Mouse (Mus musculus) ES-Bruce4 (cell line): ENCODE data around the gene Dnaaf2. TPM values are rescaled to one million over a fixed set of nuclear protein-coding genes. Genes with fewer than 3 reads are reported as not detected.
"Not testable (repeated sequence)": the region's sequence is repeated elsewhere in the genome, so short reads cannot be mapped to it uniquely, and the experiment has no call there.

Experiments used
- H3K27ac ChIP-seq: 2 replicates; pipeline ENCODE4 v1.5.1; 2012; ENCODE audit warnings: low read length, inconsistent platforms; ENCODE audit not compliant: insufficient read depth
- H3K27me3 ChIP-seq: 2 replicates; pipeline ENCODE4 v1.6.1; 2012; ENCODE audit warnings: mild to moderate bottlenecking, low read length, inconsistent platforms; ENCODE audit not compliant: control insufficient read depth, poor library complexity, insufficient read depth, severe bottlenecking
- H3K36me3 ChIP-seq: 2 replicates; pipeline ENCODE4 v1.6.1; 2012; ENCODE audit warnings: inconsistent platforms, mild to moderate bottlenecking, low read length, moderate library complexity; ENCODE audit not compliant: control insufficient read depth, poor library complexity, insufficient read depth, severe bottlenecking
- H3K4me1 ChIP-seq: one replicate; pipeline ENCODE4 v1.8.1; 2011; ENCODE audit warnings: low read length; ENCODE audit not compliant: control insufficient read depth, insufficient read depth
- H3K4me3 ChIP-seq: 2 replicates; pipeline ENCODE4 v1.5.1; 2011; ENCODE audit warnings: low read depth, mild to moderate bottlenecking, low read length
- H3K9ac ChIP-seq: 2 replicates; pipeline ENCODE4 v1.6.1; 2012; ENCODE audit warnings: low read depth, mild to moderate bottlenecking, inconsistent platforms; ENCODE audit not compliant: poor library complexity, severe bottlenecking
- H3K9me3 ChIP-seq: replicated peaks from 2 replicates; pipeline ENCODE4 v1.6.1; 2012; ENCODE audit warnings: mild to moderate bottlenecking, low read length, inconsistent platforms; ENCODE audit not compliant: control insufficient read depth, poor library complexity, insufficient read depth, severe bottlenecking
- CTCF ChIP-seq: IDR thresholded peaks from one replicate; pipeline ENCODE4 v1.8.1; 2011; ENCODE audit warnings: low read depth, low read length
- EP300 ChIP-seq: IDR thresholded peaks from 2 replicates; pipeline ENCODE4 v1.6.1; 2011; ENCODE audit warnings: low read depth, low read length; ENCODE audit not compliant: insufficient read depth
- POLR2A ChIP-seq: IDR thresholded peaks from one replicate; pipeline ENCODE4 v1.8.1; 2011; ENCODE audit warnings: low read length; ENCODE audit not compliant: insufficient read depth
- polyA plus RNA-seq: library from polyadenylated mRNA; stranded (reverse); fragments of >200 nt; gene quantifications from 2 replicates; pipeline ENCODE4 v1.2.4, GENCODE M21; 2011; ENCODE audit warnings: low read depth; ENCODE audit not compliant: missing spikeins, insufficient read depth, insufficient read length

The Dnaaf2 gene
- polyA plus RNA-seq, 1 experiment = 3.7 TPM

DNA sequence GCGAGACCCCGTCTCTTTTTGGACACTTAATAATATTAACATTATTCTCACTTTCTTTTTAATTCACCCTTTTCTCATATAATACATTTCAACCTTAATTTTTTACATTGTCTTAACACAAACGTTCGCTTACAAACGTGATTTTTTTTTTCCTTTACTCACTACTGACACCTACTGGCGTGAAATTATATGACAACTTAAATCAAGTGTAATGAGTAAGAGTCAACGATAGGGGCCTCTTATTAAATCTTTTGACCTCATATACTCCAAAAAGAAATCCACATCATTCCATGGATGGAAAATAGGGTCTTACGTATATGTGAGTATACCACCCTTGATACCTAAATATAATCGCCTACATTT lies 38.7 kb downstream of the Dnaaf2 start:
- Histone ChIP-seq H3K9ac (no peak overlapping the region), H3K4me3 (no peak overlapping the region; the same call in 1 of the 2 replicates)
- no peak for TF ChIP-seq CTCF
- TF ChIP-seq POLR2A = no peak
- no peak for TF ChIP-seq EP300

DNA sequence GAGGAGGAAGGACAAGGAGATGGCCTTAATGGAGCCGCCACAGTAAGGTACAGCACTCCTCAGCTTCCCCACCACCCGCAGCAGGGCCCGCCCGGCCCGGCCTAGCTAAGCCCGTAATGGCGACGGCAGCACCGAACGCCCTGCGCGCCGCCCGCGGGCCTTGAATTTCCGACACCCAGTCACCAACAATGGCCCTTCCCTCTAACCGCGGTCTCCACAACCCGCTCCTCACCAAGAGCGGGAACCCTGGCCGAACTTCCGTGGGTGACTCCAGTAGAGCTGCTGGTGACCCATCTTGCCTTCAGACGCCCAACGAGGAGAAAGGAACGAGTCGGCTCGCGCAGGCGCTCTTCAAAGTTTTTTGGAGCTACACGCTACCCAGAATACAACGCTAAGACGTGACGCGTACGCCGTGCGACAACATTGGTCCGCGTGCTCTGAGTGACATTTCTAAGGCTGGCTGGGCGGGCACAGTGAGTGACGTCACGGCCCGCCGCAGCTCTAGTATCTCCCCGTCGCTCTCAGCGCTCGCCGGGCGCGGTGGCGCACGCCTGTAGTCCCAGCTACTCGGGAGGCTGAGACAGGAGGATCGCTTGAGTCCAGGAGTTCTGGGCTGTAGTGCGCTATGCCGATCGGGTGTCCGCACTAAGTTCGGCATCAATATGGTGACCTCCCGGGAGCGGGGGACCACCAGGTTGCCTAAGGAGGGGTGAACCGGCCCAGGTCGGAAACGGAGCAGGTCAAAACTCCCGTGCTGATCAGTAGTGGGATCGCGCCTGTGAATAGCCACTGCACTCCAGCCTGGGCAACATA lies 39.3 kb downstream of the Dnaaf2 start, which contains the start of gene Rps29:
Gene Rps29 (minus strand): TSS at position 422 of the 813 bp plus-strand sequence.
- H3K9me3 ChIP-seq, H3K27me3 ChIP-seq, H3K4me1 ChIP-seq: not testable (repeated sequence)
- Histone ChIP-seq H3K4me3 (peak within 1 kb of the TSS; percentile 99), H3K36me3 (peaks cover 26% of the 10 kb centered on the region), H3K27ac (peak within 1 kb of the TSS; percentile 62), H3K9ac (peak within 1 kb of the TSS; percentile 97)

More for the DNA sequence above, 38.7 kb downstream of the Dnaaf2 start:
- H3K27ac ChIP-seq = no peak overlapping the region; the same call in 1 of the 2 replicates
- peaks cover 26% of the 10 kb centered on the region for H3K36me3 ChIP-seq
- H3K27me3 ChIP-seq = no peaks in the 10 kb centered on the region
- H3K4me1 ChIP-seq = no peaks in the 10 kb centered on the region
- H3K9me3 ChIP-seq = no peaks in the 10 kb centered on the region

DNA sequence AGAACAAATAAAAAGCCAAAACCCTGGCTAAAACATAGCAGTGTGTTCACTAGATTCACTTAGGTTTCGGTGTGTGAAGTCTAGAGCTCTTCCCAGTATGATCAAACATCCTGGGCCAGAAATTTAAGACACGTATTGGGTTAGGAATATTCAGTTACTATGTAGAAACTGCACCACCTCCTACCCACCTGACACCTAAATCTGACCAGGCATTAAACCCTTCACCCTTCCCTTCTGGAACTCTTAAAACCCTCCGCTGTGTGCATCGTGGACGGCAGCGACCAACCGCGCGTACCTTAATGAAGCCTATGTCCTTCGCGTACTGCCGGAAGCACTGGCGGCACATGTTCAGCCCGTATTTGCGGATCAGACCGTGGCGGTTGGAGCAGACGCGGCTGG lies 39.9 kb downstream of the Dnaaf2 start:
- Histone ChIP-seq H3K9me3 (no peaks in the 10 kb centered on the region), H3K4me1 (no peaks in the 10 kb centered on the region), H3K36me3 (peaks cover 26% of the 10 kb centered on the region), H3K9ac (peak overlapping the region; percentile 97), H3K4me3 (peak overlapping the region; percentile 99), H3K27ac (peak overlapping the region; percentile 62), H3K27me3 (no peaks in the 10 kb centered on the region)
- TF ChIP-seq CTCF = no peak
- TF ChIP-seq EP300 = no peak
- TF ChIP-seq POLR2A = no peak

DNA sequence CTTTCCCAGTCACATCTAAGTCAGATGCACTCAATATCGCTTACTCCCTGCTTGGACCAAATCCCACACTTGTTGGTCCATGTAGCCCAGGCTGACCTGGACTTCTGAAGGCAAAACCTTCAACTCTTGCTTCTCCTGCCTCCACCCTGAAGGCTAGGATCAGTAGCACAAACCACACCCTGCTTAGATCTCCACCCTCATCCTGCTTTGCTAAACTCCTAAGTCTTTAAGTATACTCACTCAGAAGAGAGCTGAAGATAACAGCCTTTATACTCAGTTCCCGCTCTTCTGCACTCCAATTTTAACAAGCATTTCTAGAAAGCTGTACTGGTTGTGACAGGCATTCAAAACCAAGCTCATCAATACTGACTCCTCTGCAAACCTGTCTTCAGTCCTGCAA lies 41.1 kb downstream of the Dnaaf2 start:
- Histone ChIP-seq H3K27ac (peak overlapping the region; percentile 29; the same call in 1 of the 2 replicates), H3K9me3 (no peaks in the 10 kb centered on the region), H3K4me3 (no peak overlapping the region), H3K9ac (peak overlapping the region; percentile 97), H3K27me3 (no peaks in the 10 kb centered on the region), H3K36me3 (peaks cover 26% of the 10 kb centered on the region), H3K4me1 (no peaks in the 10 kb centered on the region)
- TF ChIP-seq EP300 (no peak), CTCF (no peak)

- H3K4me1 ChIP-seq = no peaks in the 10 kb centered on the region
- peaks cover 26% of the 10 kb centered on the region for H3K36me3 ChIP-seq
- no peak overlapping the region for H3K27ac ChIP-seq
- no peak overlapping the region for H3K9ac ChIP-seq
- no peaks in the 10 kb centered on the region for H3K9me3 ChIP-seq
- H3K27me3 ChIP-seq = no peaks in the 10 kb centered on the region
- H3K4me3 ChIP-seq = no peak overlapping the region
- TF ChIP-seq CTCF (no peak), POLR2A (no peak), EP300 (no peak)
Observed at GRCm38 (mm10) chr12:69156436-69156835, 41.8 kb downstream of the Dnaaf2 start.

DNA sequence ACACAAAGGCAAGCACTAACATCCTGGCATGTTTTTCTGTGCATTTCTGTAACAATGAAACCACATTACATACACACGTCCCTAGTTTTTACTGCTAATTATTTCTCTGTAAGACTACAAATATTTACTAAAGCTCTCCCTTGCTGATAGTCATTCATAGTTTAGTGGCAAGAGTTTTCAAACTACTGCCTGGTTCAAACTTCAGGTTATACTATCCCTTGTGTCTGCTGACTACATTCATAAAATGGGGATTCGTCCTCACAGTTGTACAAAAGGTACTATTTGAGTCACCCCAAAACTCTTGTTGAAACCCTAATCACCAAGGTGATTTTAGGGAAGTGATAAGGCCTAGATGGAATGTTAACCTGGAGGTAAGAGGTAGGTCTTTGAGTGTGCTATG lies 42.3 kb downstream of the Dnaaf2 start:
- TF ChIP-seq POLR2A = no peak
- TF ChIP-seq EP300 = no peak
- no peak for TF ChIP-seq CTCF
- peaks cover 26% of the 10 kb centered on the region for H3K36me3 ChIP-seq
- no peaks in the 10 kb centered on the region for H3K4me1 ChIP-seq

More for the DNA sequence above, 42.3 kb downstream of the Dnaaf2 start:
- Histone ChIP-seq H3K4me3 (no peak overlapping the region), H3K27ac (no peak overlapping the region), H3K27me3 (no peaks in the 10 kb centered on the region), H3K9me3 (no peaks in the 10 kb centered on the region), H3K9ac (no peak overlapping the region)
